In genomic region chr15:83772460-83772859, GRCm38 (mm10) we compare ENCODE assay signal across 11 mouse cellular contexts. TPM values are rescaled to one million over a fixed set of nuclear protein-coding genes. Genes with fewer than 3 reads are reported as not detected.
A peak's percentile ranks its signal among the peaks of the same experiment; 100 is the strongest.
DNase-seq lines count a peak whose midpoint lies in the region; ATAC-seq lines count a peak whose summit lies in the region.
"Had no signal": no experiment of that assay in that cellular context is flagged by ENCODE, and none has a peak within 500 bp of the region (broad histone marks: within the 10 kb centered on the region; RNA-seq: fewer than 3 reads in every experiment).

No protein-coding gene starts in this region.

- H3K4me3 ChIP-seq in hindbrain, embryonic 15.5 days: no peak overlapping the region
- H3K4me3 ChIP-seq in hindbrain, embryonic 13.5 days: no peak overlapping the region
- no peak overlapping the region for H3K4me3 ChIP-seq in heart, embryonic 16.5 days (ENCODE audit: low read length)
- no peak overlapping the region for H3K4me3 ChIP-seq in midbrain, embryonic 16.5 days (ENCODE audit: low read depth, low read length)
- H3K4me3 ChIP-seq: limb, embryonic 12.5 days; neural tube, embryonic 13.5 days had no signal

- no peak overlapping the region for H3K27ac ChIP-seq in hindbrain, embryonic 15.5 days (replicated peaks)
- H3K27ac ChIP-seq in hindbrain, embryonic 13.5 days: no peak overlapping the region
- no peak overlapping the region for H3K27ac ChIP-seq in heart, embryonic 16.5 days (ENCODE audit: low read length)
- H3K27ac ChIP-seq in midbrain, embryonic 16.5 days (ENCODE audit: low read length): no peak overlapping the region
- H3K27ac ChIP-seq: limb, embryonic 12.5 days; neural tube, embryonic 13.5 days had no signal

- peaks cover 10% of the 10 kb centered on the region for H3K4me1 ChIP-seq in hindbrain, embryonic 15.5 days (replicated peaks)
- H3K4me1 ChIP-seq in hindbrain, embryonic 13.5 days (replicated peaks): peaks cover 13% of the 10 kb centered on the region
- peaks cover 9% of the 10 kb centered on the region for H3K4me1 ChIP-seq in heart, embryonic 16.5 days (ENCODE audit: control insufficient read depth, insufficient read depth, low read length)
- H3K4me1 ChIP-seq in midbrain, embryonic 16.5 days (ENCODE audit: control insufficient read depth, insufficient read depth, low read length): no peaks in the 10 kb centered on the region
- H3K4me1 ChIP-seq: limb, embryonic 12.5 days had no signal

- H3K9ac ChIP-seq in hindbrain, embryonic 15.5 days: no peak overlapping the region
- H3K9ac ChIP-seq in hindbrain, embryonic 13.5 days: no peak overlapping the region
- H3K9ac ChIP-seq in heart, embryonic 16.5 days (ENCODE audit: low read length): no peak overlapping the region
- H3K9ac ChIP-seq in midbrain, embryonic 16.5 days (ENCODE audit: low read depth, low read length): no peak overlapping the region
- H3K9ac ChIP-seq: limb, embryonic 12.5 days; neural tube, embryonic 13.5 days had no signal

- 0 out of 2 replicates have a peak, but pooled peaks have one; percentile 45 for ATAC-seq in hindbrain, embryonic 15.5 days (ENCODE audit: low FRiP score, low read depth)
- ATAC-seq in hindbrain, embryonic 13.5 days (ENCODE audit: low FRiP score): no peak
- peak; percentile 83 for ATAC-seq in heart, embryonic 16.5 days (replicated peaks; ENCODE audit: extremely low read depth, insufficient read depth, low FRiP score)
- ATAC-seq in CD4-positive, CD25-positive, alpha-beta regulatory T cell, adult 4 months: no peak
- ATAC-seq in midbrain, embryonic 16.5 days: no peak

- no peak overlapping the region for H3K4me2 ChIP-seq in hindbrain, embryonic 15.5 days
- H3K4me2 ChIP-seq in hindbrain, embryonic 13.5 days: no peak overlapping the region
- no peak overlapping the region for H3K4me2 ChIP-seq in heart, embryonic 16.5 days (ENCODE audit: low read depth, low read length)
- H3K4me2 ChIP-seq in midbrain, embryonic 16.5 days (ENCODE audit: low read length): no peak overlapping the region
- H3K4me2 ChIP-seq: limb, embryonic 12.5 days; neural tube, embryonic 13.5 days had no signal

- H3K9me3 ChIP-seq in hindbrain, embryonic 15.5 days: no peaks in the 10 kb centered on the region
- H3K9me3 ChIP-seq in hindbrain, embryonic 13.5 days: no peaks in the 10 kb centered on the region
- H3K9me3 ChIP-seq in heart, embryonic 16.5 days (replicated peaks; ENCODE audit: control insufficient read depth, low read length): no peaks in the 10 kb centered on the region
- H3K9me3 ChIP-seq in midbrain, embryonic 16.5 days (replicated peaks; ENCODE audit: control insufficient read depth, low read length, poor library complexity, severe bottlenecking): no peaks in the 10 kb centered on the region
- H3K9me3 ChIP-seq: limb, embryonic 12.5 days; neural tube, embryonic 13.5 days had no signal

- 0 out of 2 replicates have a peak, but pooled peaks cover 3% of the 10 kb centered on the region for H3K27me3 ChIP-seq in hindbrain, embryonic 15.5 days
- H3K27me3 ChIP-seq in hindbrain, embryonic 13.5 days: peaks cover 29% of the 10 kb centered on the region
- H3K27me3 ChIP-seq in heart, embryonic 16.5 days (ENCODE audit: control insufficient read depth, insufficient read depth, low read length): peaks cover 83% of the 10 kb centered on the region
- no peaks in the 10 kb centered on the region for H3K27me3 ChIP-seq in midbrain, embryonic 16.5 days (ENCODE audit: control insufficient read depth, insufficient read depth, low read depth, low read length)

- WGBS in hindbrain, embryonic 15.5 days: 52% methylated on average over 5 of the region's 5 CpGs
- WGBS in hindbrain, embryonic 13.5 days: 64% methylated on average over 5 of the region's 5 CpGs
- WGBS in heart, embryonic 16.5 days: 36% methylated on average over 5 of the region's 5 CpGs
- WGBS in midbrain, embryonic 16.5 days: 56% methylated on average over 5 of the region's 5 CpGs

- DNase-seq in right cerebral cortex, postnatal 4 days: peak; percentile 49
- DNase-seq in right cerebral cortex, postnatal 25 days: no peak
- DNase-seq in embryo, embryonic 11 days: no peak
- DNase-seq: thymus, postnatal 14 days had no signal

- H3K36me3 ChIP-seq in hindbrain, embryonic 15.5 days: no peaks in the 10 kb centered on the region
- H3K36me3 ChIP-seq in hindbrain, embryonic 13.5 days: no peaks in the 10 kb centered on the region
- no peaks in the 10 kb centered on the region for H3K36me3 ChIP-seq in heart, embryonic 16.5 days (ENCODE audit: control insufficient read depth, insufficient read depth)
- H3K36me3 ChIP-seq in midbrain, embryonic 16.5 days (ENCODE audit: control insufficient read depth, insufficient read depth, low read length): no peaks in the 10 kb centered on the region
- H3K36me3 ChIP-seq: limb, embryonic 12.5 days; neural tube, embryonic 13.5 days had no signal

RNA-seq across cellular contexts. Expression of gene Mpped1, which starts 6.8 kb away (rescaled TPM):
- 17.7 and 25.5 TPM in 2 replicates for polyA plus RNA-seq in hindbrain, embryonic 15.5 days (2015; fragmentation: Nextera tagmentation; extraction: Ambion mirVana)
- 11.3 and 11.7 TPM in 2 replicates for polyA plus RNA-seq in hindbrain, embryonic 13.5 days (2015; fragmentation: Nextera tagmentation; extraction: Ambion mirVana)
- 0.17 and 0.21 TPM in 2 replicates for polyA plus RNA-seq in heart, embryonic 16.5 days (2015; fragmentation: Nextera tagmentation; extraction: Ambion mirVana)
- polyA plus RNA-seq in CD4-positive, CD25-positive, alpha-beta regulatory T cell, adult 4 months (2017; shearing (Covaris generic)): not detected
- 19.8 and 27.8 TPM in 2 replicates for polyA plus RNA-seq in midbrain, embryonic 16.5 days (2015; fragmentation: Nextera tagmentation; extraction: Ambion mirVana)

RNA-seq across cellular contexts. Expression of gene Scube1, which starts 47.6 kb away (rescaled TPM):
- 8.4 and 9.7 TPM in 2 replicates for polyA plus RNA-seq in hindbrain, embryonic 15.5 days (2015; fragmentation: Nextera tagmentation; extraction: Ambion mirVana)
- 13.5 and 16.5 TPM in 2 replicates for polyA plus RNA-seq in hindbrain, embryonic 13.5 days (2015; fragmentation: Nextera tagmentation; extraction: Ambion mirVana)
- 4.0 and 5.6 TPM in 2 replicates for polyA plus RNA-seq in heart, embryonic 16.5 days (2015; fragmentation: Nextera tagmentation; extraction: Ambion mirVana)
- not detected for polyA plus RNA-seq in CD4-positive, CD25-positive, alpha-beta regulatory T cell, adult 4 months (2017; shearing (Covaris generic))
- 8.7 and 12.2 TPM in 2 replicates for polyA plus RNA-seq in midbrain, embryonic 16.5 days (2015; fragmentation: Nextera tagmentation; extraction: Ambion mirVana)

Comparison
In these comparisons a context has a peak if more than half of its experiments do, and no peak if none do; other contexts are left out.
1. ATAC-seq: peak in hindbrain, embryonic 15.5 days (single experiment) and heart, embryonic 16.5 days (single experiment); none in hindbrain, embryonic 13.5 days (single experiment), CD4-positive, CD25-positive, alpha-beta regulatory T cell, adult 4 months (single experiment) and midbrain, embryonic 16.5 days (single experiment).
2. RNA of gene Mpped1, which starts 6.8 kb away (polyA plus RNA-seq): 19.8 to 27.8 TPM in midbrain, embryonic 16.5 days, 17.7 to 25.5 TPM in hindbrain, embryonic 15.5 days and 11.3 to 11.7 TPM in hindbrain, embryonic 13.5 days; 0.17 to 0.21 TPM in heart, embryonic 16.5 days and not detected in CD4-positive, CD25-positive, alpha-beta regulatory T cell, adult 4 months; every median in the first group is over 10 times any median in the second.